Mouse (Mus musculus) retina, adult 2 months (tissue): ENCODE data around the gene Smndc1.

ENCODE experiments used
- DNase-seq: peaks from one replicate; pipeline ENCODE4 v3.0.0-alpha.2; 2012; ENCODE audit warnings: low read depth, low spot score

The Smndc1 gene

GRCm38 (mm10) chr19:53383336-53383735 is 7.0 kb downstream of the Smndc1 start:
- DNase-seq = no peak

- no peak for DNase-seq
These were observed 12.0 kb downstream of the Smndc1 start for GRCm38 (mm10) chr19:53378421-53378820.

- no peak for DNase-seq
These were observed 12.7 kb downstream of the Smndc1 start for GRCm38 (mm10) chr19:53377652-53378051.

- DNase-seq = no peak
These were observed 14.6 kb downstream of the Smndc1 start for GRCm38 (mm10) chr19:53375816-53376215.

- DNase-seq = no peak
These were observed 15.1 kb downstream of the Smndc1 start for GRCm38 (mm10) chr19:53375299-53375698.

- no peak for DNase-seq
These were observed 16.8 kb downstream of the Smndc1 start for GRCm38 (mm10) chr19:53373570-53373969.

GRCm38 (mm10) chr19:53371666-53372065 is 18.7 kb downstream of the Smndc1 start, which contains the start of gene Gm10197:
Gm10197 (minus strand) TSS chr19:53371766.
- DNase-seq = no peak

- DNase-seq = no peak
These were observed 20.1 kb downstream of the Smndc1 start for GRCm38 (mm10) chr19:53370233-53370632.

GRCm38 (mm10) chr19:53369469-53370043 is 20.8 kb downstream of the Smndc1 start:
- peak; percentile 49 for DNase-seq

- no peak for DNase-seq
These were observed 23.5 kb downstream of the Smndc1 start for GRCm38 (mm10) chr19:53366881-53367280.

GRCm38 (mm10) chr19:53366057-53366775 is 24.2 kb downstream of the Smndc1 start:
- no peak for DNase-seq

- no peak for DNase-seq
These were observed 25.4 kb downstream of the Smndc1 start for GRCm38 (mm10) chr19:53364963-53365362.

GRCm38 (mm10) chr19:53364551-53364950 is 25.8 kb downstream of the Smndc1 start:
- no peak for DNase-seq

GRCm38 (mm10) chr19:53362967-53363366 is 27.4 kb downstream of the Smndc1 start:
- DNase-seq = no peak

- DNase-seq = no peak
These were observed 30.0 kb downstream of the Smndc1 start for GRCm38 (mm10) chr19:53360265-53360958.

GRCm38 (mm10) chr19:53359160-53360033 is 31.0 kb downstream of the Smndc1 start:
- no peak for DNase-seq

- no peak for DNase-seq
These were observed 35.3 kb downstream of the Smndc1 start for GRCm38 (mm10) chr19:53355065-53355464.

- DNase-seq = no peak
These were observed 35.9 kb downstream of the Smndc1 start for GRCm38 (mm10) chr19:53354271-53355000.

- DNase-seq = no peak
These were observed 36.5 kb downstream of the Smndc1 start for GRCm38 (mm10) chr19:53353864-53354263.

GRCm38 (mm10) chr19:53345766-53346165 is 44.6 kb downstream of the Smndc1 start:
- no peak for DNase-seq

GRCm38 (mm10) chr19:53344062-53344461 is 46.3 kb downstream of the Smndc1 start:
- no peak for DNase-seq
